Comparison of ENCODE assay signal across 9 mouse cellular contexts in genomic region chr10:88827596-88827995, GRCm38 (mm10). TPM values are rescaled to one million over a fixed set of nuclear protein-coding genes. Genes with fewer than 3 reads are reported as not detected.
DNase-seq lines count a peak whose midpoint lies in the region; ATAC-seq and TF ChIP-seq lines count a peak whose summit lies in the region.
"Had no signal": no experiment of that assay in that cellular context is flagged by ENCODE, and none has a peak within 500 bp of the region (broad histone marks: within the 10 kb centered on the region; RNA-seq: fewer than 3 reads in every experiment).

No protein-coding gene starts in this region.

- peaks cover 4% of the 10 kb centered on the region for H3K9me3 ChIP-seq in CH12.LX (replicated peaks; ENCODE audit: low read length)
- no peaks in the 10 kb centered on the region for H3K9me3 ChIP-seq in hindbrain, embryonic 12.5 days (replicated peaks)
- no peaks in the 10 kb centered on the region for H3K9me3 ChIP-seq in liver, embryonic 15.5 days (replicated peaks)

- TF ChIP-seq POLR2A in CH12.LX (IDR thresholded peaks at IDR 0.05; ENCODE audit: low read depth, low read length), result no peak
- no peak for TF ChIP-seq POLR2A in thymus, adult 2 months (IDR thresholded peaks at IDR 0.05; ENCODE audit: control insufficient read depth, extremely low read depth, insufficient read depth, low read length, poor library complexity)

- WGBS in hindbrain, embryonic 12.5 days, result 95% methylated on average over 4 of the region's 4 CpGs
- WGBS in liver, embryonic 15.5 days (ENCODE audit: insufficient replicate concordance), result 81% methylated on average over 4 of the region's 4 CpGs
- 95% methylated on average over 4 of the region's 4 CpGs for WGBS in thymus, adult 2 months

- no peak for TF ChIP-seq CTCF in CH12.LX (conservative IDR thresholded peaks at IDR 0.05 in 1 of 2, IDR thresholded peaks at IDR 0.05 in 1 of 2; ENCODE audit: low read depth in 2 of 2, low read length in 2 of 2)
- TF ChIP-seq CTCF in thymus, adult 2 months (IDR thresholded peaks at IDR 0.05; ENCODE audit: borderline replicate concordance, control insufficient read depth, extremely low read depth, insufficient read depth, low read length, poor library complexity), result no peak

- no peak for TF ChIP-seq RAD21 in CH12.LX (IDR thresholded peaks at IDR 0.05; ENCODE audit: low read depth, low read length)

- TF ChIP-seq EP300 in CH12.LX (IDR thresholded peaks at IDR 0.05; ENCODE audit: low read length), result no peak

- peak; percentile 11 for DNase-seq in heart, adult 11 months
- DNase-seq in heart, adult 8-10 months (ENCODE audit: low spot score), result no peak
- DNase-seq in CH12.LX (ENCODE audit: extremely low read depth), result no peak
- no peak for DNase-seq in urinary bladder, postnatal 14 days (ENCODE audit: low spot score)
- DNase-seq in thymus, adult 2 months, result no peak
- DNase-seq in testis, postnatal 14 days (ENCODE audit: low spot score), result no peak
- DNase-seq: cerebellum, adult 2 months had no signal

- no peaks in the 10 kb centered on the region for H3K27me3 ChIP-seq in CH12.LX (replicated peaks)
- H3K27me3 ChIP-seq in hindbrain, embryonic 12.5 days, result no peaks in the 10 kb centered on the region
- no peaks in the 10 kb centered on the region for H3K27me3 ChIP-seq in liver, embryonic 15.5 days
- H3K27me3 ChIP-seq in thymus, adult 2 months (ENCODE audit: control insufficient read depth, insufficient read depth, low read length), result no peaks in the 10 kb centered on the region

- H3K79me2 ChIP-seq in CH12.LX (replicated peaks; ENCODE audit: control insufficient read depth, extremely low read depth, insufficient read depth, poor library complexity, severe bottlenecking), result peaks cover 17% of the 10 kb centered on the region

- peaks cover 2 to 14% of the 10 kb centered on the region in 2 experiments; a peak in 3 of 4 replicates for H3K4me1 ChIP-seq in CH12.LX (ENCODE audit: control insufficient read depth in 1 of 2, insufficient read depth in 2 of 2)
- H3K4me1 ChIP-seq in hindbrain, embryonic 12.5 days, result peaks cover 8% of the 10 kb centered on the region
- H3K4me1 ChIP-seq in liver, embryonic 15.5 days (replicated peaks), result peaks cover 5% of the 10 kb centered on the region
- peaks cover 2% of the 10 kb centered on the region for H3K4me1 ChIP-seq in thymus, adult 2 months (replicated peaks; ENCODE audit: control insufficient read depth, insufficient read depth, low read length)

- dilution Hi-C loops in CH12.LX (cut with MboI; ENCODE audit: extremely low pct_ligation_motif_present, extremely low pct_unique_long_range_greater_than_20kb, low sequenced_read_pairs), result no loop called here

- H3K27ac ChIP-seq in CH12.LX (ENCODE audit: insufficient read depth, low read depth), result no peak overlapping the region
- H3K27ac ChIP-seq in hindbrain, embryonic 12.5 days, result no peak overlapping the region
- H3K27ac ChIP-seq in liver, embryonic 15.5 days (replicated peaks), result no peak overlapping the region
- H3K27ac ChIP-seq in thymus, adult 2 months (ENCODE audit: control insufficient read depth, insufficient read depth, low read length), result no peak overlapping the region

- H3K4me3 ChIP-seq in CH12.LX (replicated peaks in 1 of 3; ENCODE audit: low read depth in 2 of 3, low read length in 2 of 3, poor library complexity in 1 of 3), result peak overlapping the region; percentile 32 to 91 (median 82)
- H3K4me3 ChIP-seq in hindbrain, embryonic 12.5 days, result peak overlapping the region; percentile 84; the same call in 1 of the 2 replicates
- no peak overlapping the region; the same call in 1 of the 2 replicates for H3K4me3 ChIP-seq in liver, embryonic 15.5 days (replicated peaks)
- H3K4me3 ChIP-seq in thymus, adult 2 months (ENCODE audit: control insufficient read depth, insufficient read depth, low read length), result no peak overlapping the region

- H3K36me3 ChIP-seq in CH12.LX (replicated peaks in 1 of 2; ENCODE audit: control insufficient read depth in 1 of 2, insufficient read depth in 1 of 2, low read length in 1 of 2), result peaks cover 21 to 36% of the 10 kb centered on the region in 2 experiments
- peaks cover 15% of the 10 kb centered on the region; the same call in 1 of the 2 replicates for H3K36me3 ChIP-seq in hindbrain, embryonic 12.5 days
- H3K36me3 ChIP-seq in liver, embryonic 15.5 days (replicated peaks), result 0 out of 2 replicates have a peak, but pooled peaks cover 14% of the 10 kb centered on the region
- H3K36me3 ChIP-seq in thymus, adult 2 months (ENCODE audit: control insufficient read depth, insufficient read depth, low read length), result no peaks in the 10 kb centered on the region

- no peak for ATAC-seq in hindbrain, embryonic 12.5 days (ENCODE audit: low FRiP score)
- no peak for ATAC-seq in liver, embryonic 15.5 days (ENCODE audit: insufficient read depth)

- peak overlapping the region; percentile 93 for H3K4me2 ChIP-seq in CH12.LX (ENCODE audit: insufficient read depth, low read depth, poor library complexity, severe bottlenecking)
- H3K4me2 ChIP-seq in hindbrain, embryonic 12.5 days (replicated peaks), result peak overlapping the region; percentile 72
- H3K4me2 ChIP-seq in liver, embryonic 15.5 days, result peak overlapping the region; percentile 79; the same call in 1 of the 2 replicates

- peak overlapping the region; percentile 88 for H3K9ac ChIP-seq in CH12.LX (ENCODE audit: insufficient read depth, low read depth)
- H3K9ac ChIP-seq in hindbrain, embryonic 12.5 days, result no peak overlapping the region
- H3K9ac ChIP-seq in liver, embryonic 15.5 days, result no peak overlapping the region

- in situ Hi-C loops in CH12.LX (cut with MboI; ENCODE audit: low pct_ligation_motif_present, low pct_unique_long_range_greater_than_20kb, low sequenced_read_pairs), result no loop called here

TF ChIP-seq in CH12.LX, 34 proteins besides CTCF, POLR2A, EP300 and RAD21:
- TF ChIP-seq HCFC1 (IDR thresholded peaks at IDR 0.05; ENCODE audit: low read depth, low read length) (no peak), USF1 (IDR thresholded peaks at IDR 0.05; ENCODE audit: low read depth, low read length) (no peak), MXI1 (IDR thresholded peaks at IDR 0.05; ENCODE audit: low read depth, low read length) (no peak), ZC3H11A (IDR thresholded peaks at IDR 0.05; ENCODE audit: low read depth, low read length) (no peak), MEF2A (IDR thresholded peaks at IDR 0.05; ENCODE audit: borderline replicate concordance, low read depth, low read length) (no peak), CHD1 (IDR thresholded peaks at IDR 0.05; ENCODE audit: low read depth, low read length) (no peak), JUN (IDR thresholded peaks at IDR 0.05; ENCODE audit: insufficient read depth, low read depth, low read length) (no peak), ELF1 (IDR thresholded peaks at IDR 0.05; ENCODE audit: low read depth, low read length) (no peak), JUND (conservative IDR thresholded peaks at IDR 0.05; ENCODE audit: low read depth, low read length) (no peak), ETS1 (conservative IDR thresholded peaks at IDR 0.05; ENCODE audit: low read depth, low read length) (no peak), POLR2AphosphoS2 (IDR thresholded peaks at IDR 0.05; ENCODE audit: low read depth, low read length) (no peak), ZKSCAN1 (IDR thresholded peaks at IDR 0.05; ENCODE audit: borderline replicate concordance, low read depth, low read length) (no peak)
TF ChIP-seq in CH12.LX: peak in this region for 0.

RNA-seq across cellular contexts. Expression of gene Utp20, which starts 1.0 kb away (rescaled TPM):
- 10 to 100 TPM; 11.8 to 16.8 (median 15.5) TPM for total RNA-seq in heart, adult 8-10 months (2022)
- total RNA-seq in CH12.LX (2012; rRNA removed), result 40.1 and 58.4 TPM in 2 replicates
- 43.0 and 44.6 TPM in 2 replicates for total RNA-seq in CH12.LX (2014; rRNA removed)
- polyA plus RNA-seq in CH12.LX (2012; ENCODE audit: insufficient read length, low read depth), result 60.4 and 70.4 TPM in 2 replicates
- 15.8 and 20.0 TPM in 2 replicates for polyA plus RNA-seq in hindbrain, embryonic 12.5 days (2016; fragmentation: Nextera tagmentation; extraction: Ambion mirVana)
- polyA plus RNA-seq in liver, embryonic 15.5 days (2015; fragmentation: Nextera tagmentation; extraction: Ambion mirVana), result 4.9 and 5.1 TPM in 2 replicates
- 5.5 and 6.6 TPM in 2 replicates for polyA plus RNA-seq in thymus, adult 2 months (2012; rRNA removed)

RNA-seq across cellular contexts. Expression of gene Slc5a8, which starts 58.2 kb away (rescaled TPM):
- not detected for total RNA-seq in heart, adult 8-10 months (2022)
- 1.0 and 1.5 TPM in 2 replicates for total RNA-seq in CH12.LX (2012; rRNA removed)
- total RNA-seq in CH12.LX (2014; rRNA removed), result 0.16 and 0.31 TPM in 2 replicates
- 0.14 and 0.23 TPM in 2 replicates for polyA plus RNA-seq in CH12.LX (2012; ENCODE audit: insufficient read length, low read depth)
- 0.04 TPM in 2 replicates for polyA plus RNA-seq in hindbrain, embryonic 12.5 days (2016; fragmentation: Nextera tagmentation; extraction: Ambion mirVana)
- polyA plus RNA-seq in liver, embryonic 15.5 days (2015; fragmentation: Nextera tagmentation; extraction: Ambion mirVana), result 0.02 TPM in 1 of 2 replicates, not detected in the other
- polyA plus RNA-seq in thymus, adult 2 months (2012; rRNA removed), result 0.53 and 0.59 TPM in 2 replicates

Comparison
In these comparisons a context has a peak if more than half of its experiments do, and no peak if none do; other contexts are left out.
1. H3K4me3 ChIP-seq: peak in CH12.LX (3 of 3) and hindbrain, embryonic 12.5 days (single experiment); none in liver, embryonic 15.5 days (single experiment) and thymus, adult 2 months (single experiment).
2. Peak in every context shown above with its lines, with median percentiles within 50 percentile points of each other: H3K4me2 ChIP-seq.